Mouse (Mus musculus) ovary, adult 2 months (tissue): Measurements from ENCODE around the gene Zfp42. TPM values are rescaled to one million over a fixed set of nuclear protein-coding genes. Genes with fewer than 3 reads are reported as not detected.

Experiments
- polyA plus RNA-seq: library from polyadenylated mRNA; depleted of rRNA; stranded (reverse); fragments of >200 nt; gene quantifications from 2 replicates; pipeline ENCODE4 v1.2.3, GENCODE M21; 2012; rRNA removed

Zfp42 gene
- polyA plus RNA-seq: not detected in 2 replicates

GRCm38 (mm10) chr8:43306896-43307295 lies at the start of gene Zfp42:
Zfp42 (minus strand) TSS chr8:43306980.

Other genes starting within 250 kb of the Zfp42 start
- not detected in 2 replicates for gene Triml1, start 165.5 kb downstream of the Zfp42 start, polyA plus RNA-seq
- gene Triml2, start 126.4 kb downstream of the Zfp42 start, polyA plus RNA-seq: not detected in 2 replicates
- not detected in 2 replicates for gene Adam26b, start 221.1 kb upstream of the Zfp42 start, polyA plus RNA-seq